Mouse (Mus musculus) liver, postnatal 0 days (tissue): ENCODE measurements at regions not wholly inside any gene's neighbourhood (a gene's known extent, or its start where the extent isn't known, plus 50 kb on each side); places are given as distances from the start of the nearest gene placed in this dataset.

Experiments
- ATAC-seq: fragments of 200-750 bp; cut with Nextera tagmentation; 2 replicates; pipeline ENCODE4 v1.8.0; 2017; ENCODE audit warnings: mild to moderate bottlenecking, moderate library complexity
- DNase-seq: peaks from one replicate; pipeline ENCODE4 v3.0.0-alpha.2; 2016
- H3K27ac ChIP-seq: fragments of 300-500 bp; sonication (generic); 2 replicates; pipeline ENCODE4 v1.5.1; 2014; ENCODE audit warnings: antibody characterized with exemption, moderate library complexity, mild to moderate bottlenecking, low read depth
- H3K27me3 ChIP-seq: fragments of 300-500 bp; sonication (generic); 2 replicates; pipeline ENCODE4 v1.6.1; 2014; ENCODE audit warnings: low read length, control low read depth, mixed read lengths; ENCODE audit not compliant: insufficient read depth
- H3K36me3 ChIP-seq: fragments of 300-500 bp; sonication (generic); replicated peaks from 2 replicates; pipeline ENCODE4 v1.6.1; 2014; ENCODE audit warnings: mild to moderate bottlenecking, control low read depth, low read length, moderate library complexity, mixed read lengths; ENCODE audit not compliant: insufficient read depth
- H3K4me1 ChIP-seq: fragments of 300-500 bp; sonication (generic); 2 replicates; pipeline ENCODE4 v1.6.1; 2014; ENCODE audit warnings: antibody characterized with exemption, mild to moderate bottlenecking, control low read depth; ENCODE audit not compliant: insufficient read depth
- H3K4me2 ChIP-seq: fragments of 300-500 bp; sonication (generic); 2 replicates; pipeline ENCODE4 v1.6.1; 2014; ENCODE audit warnings: low read depth, mild to moderate bottlenecking, low read length, moderate library complexity, mixed read lengths
- H3K4me3 ChIP-seq: fragments of 300-500 bp; sonication (generic); 2 replicates; pipeline ENCODE4 v1.5.1; 2014; ENCODE audit warnings: low read depth, low read length
- H3K9ac ChIP-seq: fragments of 300-500 bp; sonication (generic); replicated peaks from 2 replicates; pipeline ENCODE4 v1.6.1; 2014; ENCODE audit warnings: mild to moderate bottlenecking, moderate library complexity
- H3K9me3 ChIP-seq: fragments of 300-500 bp; sonication (generic); 2 replicates; pipeline ENCODE4 v1.6.1; 2016; ENCODE audit warnings: mild to moderate bottlenecking, control low read depth, low read length, mixed read lengths
- CTCF ChIP-seq: sonication (generic); IDR thresholded peaks from 2 replicates; pipeline ENCODE4 v1.5.1; 2016; ENCODE audit warnings: antibody characterized with exemption, low read depth
- EP300 ChIP-seq: IDR thresholded peaks from 2 replicates; pipeline ENCODE4 v1.6.1; 2016; ENCODE audit warnings: antibody characterized with exemption, low read depth, mild to moderate bottlenecking
- WGBS: fragments of 180-500 bp; shearing (Covaris S2); extraction: QIAGEN DNeasy Blood & Tissue Kit; methylation state at CpG from one replicate; pipeline ENCODE4 v1.1.7; 2014; ENCODE audit not compliant: insufficient replicate concordance; 5-methylcytosine and 5-hydroxymethylcytosine counted together

GRCm38 (mm10) chr1:67409531-67409930 lies 286.7 kb downstream of the Cps1 start:
- ATAC-seq, result no peak
- no peak for TF ChIP-seq EP300
- TF ChIP-seq CTCF, result no peak
- Histone ChIP-seq H3K4me1 (no peaks in the 10 kb centered on the region), H3K4me2 (no peak overlapping the region), H3K9me3 (no peaks in the 10 kb centered on the region), H3K9ac (no peak overlapping the region), H3K36me3 (no peaks in the 10 kb centered on the region), H3K27ac (no peak overlapping the region), H3K27me3 (no peaks in the 10 kb centered on the region), H3K4me3 (no peak overlapping the region)
- 63% methylated on average over 6 of the region's 6 CpGs for WGBS
- DNase-seq, result no peak

DNA sequence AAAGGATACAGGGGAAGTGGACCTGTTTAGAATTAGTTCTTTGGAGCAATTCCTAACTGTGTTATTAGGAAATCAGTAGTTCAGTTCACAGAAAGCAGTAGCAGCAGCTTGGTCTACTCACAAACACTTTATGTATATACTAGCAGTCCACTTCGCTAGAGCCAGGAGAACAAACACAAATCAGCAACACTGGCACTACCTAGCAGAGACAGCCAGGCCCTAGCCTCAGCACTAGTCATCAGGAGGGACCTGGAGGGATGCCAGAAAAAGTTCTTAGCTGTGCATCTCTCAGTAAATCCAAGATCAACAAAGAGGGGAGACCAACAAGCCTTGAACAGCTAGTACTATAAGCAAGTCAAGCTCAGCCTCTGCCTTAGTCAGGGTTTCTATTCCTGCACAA lies 294.4 kb downstream of the Cps1 start:
- no peaks in the 10 kb centered on the region for H3K9me3 ChIP-seq
- no peaks in the 10 kb centered on the region for H3K4me1 ChIP-seq
- no peak for TF ChIP-seq EP300
- no peak for TF ChIP-seq CTCF
- no peaks in the 10 kb centered on the region for H3K36me3 ChIP-seq
- no peak for DNase-seq
- no peaks in the 10 kb centered on the region for H3K27me3 ChIP-seq
- no peak overlapping the region for H3K9ac ChIP-seq
- no peak overlapping the region for H3K27ac ChIP-seq
- no peak for ATAC-seq
- 73% methylated on average over 1 of the region's 1 CpGs for WGBS
- no peak overlapping the region for H3K4me3 ChIP-seq
- no peak overlapping the region for H3K4me2 ChIP-seq

DNA sequence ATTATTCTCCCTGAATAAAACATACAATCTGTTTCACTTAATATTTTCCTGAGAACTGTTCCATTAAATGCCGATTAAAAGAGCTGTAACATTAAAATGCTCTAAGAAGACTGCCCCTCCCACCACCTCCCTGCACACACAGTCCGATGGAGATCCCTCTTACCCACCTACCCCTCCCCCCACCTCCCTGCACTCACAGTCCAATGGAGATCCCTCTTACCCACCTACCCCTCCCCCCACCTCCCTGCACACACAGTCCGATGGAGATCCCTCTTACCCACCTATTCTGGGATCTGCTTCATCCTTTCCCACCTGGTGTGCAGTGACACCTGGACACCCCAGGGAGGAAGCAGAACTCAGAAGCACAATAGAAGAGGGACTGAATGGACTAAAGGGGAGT lies 305.6 kb downstream of the Cps1 start:
- no peaks in the 10 kb centered on the region for H3K36me3 ChIP-seq
- H3K9ac ChIP-seq, result no peak overlapping the region
- no peaks in the 10 kb centered on the region for H3K9me3 ChIP-seq
- H3K27me3 ChIP-seq, result no peaks in the 10 kb centered on the region
- ATAC-seq (no peak), DNase-seq (no peak)
- WGBS, result 47% methylated on average over 3 of the region's 3 CpGs
- no peak overlapping the region for H3K27ac ChIP-seq
- no peak overlapping the region for H3K4me2 ChIP-seq
- TF ChIP-seq CTCF, result no peak
- no peak for TF ChIP-seq EP300
- no peak overlapping the region for H3K4me3 ChIP-seq
- H3K4me1 ChIP-seq, result no peaks in the 10 kb centered on the region

DNA sequence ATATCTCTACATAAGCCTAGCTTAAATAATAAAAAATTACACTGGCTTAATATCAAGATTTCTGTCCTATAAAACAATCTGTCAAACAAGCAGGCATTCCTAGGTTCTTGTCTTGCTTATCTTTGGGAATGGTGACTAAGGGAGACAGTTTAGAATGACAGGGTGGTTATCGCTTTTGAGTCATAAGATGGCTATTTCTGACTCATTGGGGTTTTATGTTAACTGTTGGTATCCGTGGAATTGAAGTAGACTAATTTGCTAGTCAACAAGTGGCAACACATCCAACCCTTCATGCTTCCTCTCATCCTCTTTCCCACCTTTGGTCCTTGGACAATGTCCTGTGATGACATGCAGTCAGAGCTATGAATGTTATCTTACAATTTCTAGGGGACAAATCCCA lies 328.0 kb downstream of the Cps1 start:
- H3K9me3 ChIP-seq, result no peaks in the 10 kb centered on the region
- H3K27me3 ChIP-seq, result no peaks in the 10 kb centered on the region
- TF ChIP-seq EP300 (no peak), CTCF (no peak)
- H3K36me3 ChIP-seq, result no peaks in the 10 kb centered on the region
- 78% methylated on average over 2 of the region's 2 CpGs for WGBS
- DNase-seq (no peak), ATAC-seq (no peak)
- H3K9ac ChIP-seq, result no peak overlapping the region
- H3K4me3 ChIP-seq, result no peak overlapping the region
- no peak overlapping the region for H3K27ac ChIP-seq
- no peaks in the 10 kb centered on the region for H3K4me1 ChIP-seq
- H3K4me2 ChIP-seq, result no peak overlapping the region

- no peak overlapping the region for H3K4me2 ChIP-seq
- H3K9me3 ChIP-seq, result no peaks in the 10 kb centered on the region
- no peaks in the 10 kb centered on the region for H3K36me3 ChIP-seq
- 76% methylated on average over 2 of the region's 2 CpGs for WGBS
- H3K4me3 ChIP-seq, result no peak overlapping the region
- TF ChIP-seq CTCF (no peak), EP300 (no peak)
- no peaks in the 10 kb centered on the region for H3K27me3 ChIP-seq
- H3K4me1 ChIP-seq, result no peaks in the 10 kb centered on the region
- H3K9ac ChIP-seq, result no peak overlapping the region
- ATAC-seq (no peak), DNase-seq (no peak)
- no peak overlapping the region for H3K27ac ChIP-seq
Observed at GRCm38 (mm10) chr1:67464203-67464602, 341.4 kb downstream of the Cps1 start.

GRCm38 (mm10) chr1:67465527-67465926 lies 342.7 kb downstream of the Cps1 start:
- Histone ChIP-seq H3K9me3 (no peaks in the 10 kb centered on the region), H3K9ac (no peak overlapping the region), H3K4me1 (no peaks in the 10 kb centered on the region), H3K27me3 (no peaks in the 10 kb centered on the region), H3K36me3 (no peaks in the 10 kb centered on the region), H3K4me2 (no peak overlapping the region), H3K4me3 (no peak overlapping the region), H3K27ac (no peak overlapping the region)
- ATAC-seq, result no peak
- DNase-seq, result no peak
- WGBS, result 60% methylated on average over 4 of the region's 4 CpGs
- TF ChIP-seq EP300 (no peak), CTCF (no peak)

GRCm38 (mm10) chr1:67477006-67477405 lies 354.2 kb downstream of the Cps1 start:
- 69% methylated on average over 11 of the region's 11 CpGs for WGBS
- Histone ChIP-seq H3K4me1 (no peaks in the 10 kb centered on the region), H3K9me3 (no peaks in the 10 kb centered on the region), H3K4me3 (no peak overlapping the region), H3K9ac (no peak overlapping the region), H3K36me3 (no peaks in the 10 kb centered on the region), H3K4me2 (no peak overlapping the region), H3K27me3 (no peaks in the 10 kb centered on the region), H3K27ac (no peak overlapping the region)
- DNase-seq (no peak), ATAC-seq (no peak)
- no peak for TF ChIP-seq EP300
- no peak for TF ChIP-seq CTCF
